Mouse (Mus musculus) cerebellum, adult 2 months (tissue): ENCODE measurements around the gene Galnt17. TPM values are rescaled to one million over a fixed set of nuclear protein-coding genes. Genes with fewer than 3 reads are reported as not detected.

Source experiments
- DNase-seq, 2 experiments: peaks; one replicate each; pipeline ENCODE4 v3.0.0; 2021
- H3K27ac ChIP-seq: fragments of 200-500 bp; 2 replicates; pipeline ENCODE4 v1.5.1; 2012; ENCODE audit warnings: low read length, control low read depth, inconsistent platforms; ENCODE audit not compliant: insufficient read depth
- H3K27me3 ChIP-seq: fragments of 200-500 bp; 2 replicates; pipeline ENCODE4 v1.6.1; 2012; ENCODE audit warnings: inconsistent platforms, mild to moderate bottlenecking, low read length, moderate library complexity; ENCODE audit not compliant: control insufficient read depth, insufficient read depth
- H3K4me1 ChIP-seq: fragments of 200-500 bp; 2 replicates; pipeline ENCODE4 v1.6.1; 2011; ENCODE audit warnings: low read length; ENCODE audit not compliant: control insufficient read depth, insufficient read depth
- H3K4me3 ChIP-seq: fragments of 200-500 bp; replicated peaks from 2 replicates; pipeline ENCODE3; 2011; ENCODE audit warnings: mild to moderate bottlenecking, low read depth, low read length, control low read depth; ENCODE audit not compliant: insufficient read depth
- CTCF ChIP-seq: fragments of 200-500 bp; IDR thresholded peaks from 2 replicates; pipeline ENCODE4 v1.5.1; 2011; ENCODE audit warnings: low read depth, mild to moderate bottlenecking, control low read depth, low read length, moderate library complexity, borderline replicate concordance; ENCODE audit not compliant: insufficient read depth
- POLR2A ChIP-seq: fragments of 200-500 bp; IDR thresholded peaks from 2 replicates; pipeline ENCODE4 v1.6.1; 2011; ENCODE audit warnings: low read length, control low read depth, borderline replicate concordance; ENCODE audit not compliant: insufficient read depth
- WGBS: fragments of 180-500 bp; shearing (Covaris S2); methylation state at CpG from one replicate; pipeline ENCODE4 v1.1.7; 2018; 5-methylcytosine and 5-hydroxymethylcytosine counted together
- polyA plus RNA-seq: library from polyadenylated mRNA; depleted of rRNA; stranded (reverse); fragments of >200 nt; gene quantifications from 2 replicates; pipeline ENCODE4 v1.2.3, GENCODE M21; 2012

Galnt17 gene
- polyA plus RNA-seq, 1 experiment, result 22.2 TPM

DNA sequence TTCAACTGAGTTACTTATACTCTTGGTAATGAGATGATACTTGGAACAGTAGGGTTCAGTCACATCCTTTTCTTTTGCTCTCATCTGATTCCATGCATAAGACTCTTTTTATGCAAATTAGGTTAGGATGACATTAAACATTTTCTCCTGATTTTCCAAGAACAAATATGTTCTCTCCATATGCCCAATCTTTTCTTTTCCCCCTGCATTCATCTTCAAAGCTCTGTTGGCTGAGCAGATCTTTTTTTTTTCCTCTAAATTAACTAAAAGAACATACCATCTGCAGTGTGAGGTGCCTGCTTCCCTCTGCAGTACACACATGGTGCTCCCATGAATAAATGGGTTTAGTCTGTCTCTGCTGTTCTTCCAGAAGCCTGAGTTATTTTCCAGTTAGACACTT lies 173.5 kb downstream of the Galnt17 start:
- H3K4me1 ChIP-seq, result no peaks in the 10 kb centered on the region

DNA sequence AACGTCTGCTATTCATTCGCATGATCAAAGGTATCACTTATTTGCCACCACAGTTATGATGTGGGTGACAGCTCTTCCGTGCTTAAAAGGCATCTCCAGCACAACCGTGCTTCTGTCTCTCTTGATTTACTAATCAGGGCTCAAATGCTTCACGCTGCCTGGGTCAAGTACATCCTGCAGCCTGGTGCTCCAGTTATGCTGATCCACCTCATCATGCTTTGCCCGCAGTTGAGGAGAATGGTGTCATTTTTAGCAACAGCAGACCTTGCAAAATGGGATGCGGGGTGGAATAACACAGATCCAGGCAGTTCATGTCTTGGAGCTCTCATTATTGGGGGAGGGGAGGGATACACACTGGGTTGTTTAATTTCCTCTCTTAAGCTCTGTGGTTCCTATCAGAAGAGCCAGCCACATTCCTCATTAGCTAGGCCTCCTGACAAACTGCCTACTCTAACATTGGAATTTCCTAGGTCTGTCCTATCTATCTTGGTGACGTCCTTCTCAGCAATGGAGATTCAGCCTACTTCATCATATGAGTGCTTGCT lies 187.9 kb downstream of the Galnt17 start:
- peak; percentile 23 to 33 for DNase-seq
- no peaks in the 10 kb centered on the region for H3K27me3 ChIP-seq
- H3K4me1 ChIP-seq, result peaks cover 9% of the 10 kb centered on the region; the same call in 1 of the 2 replicates
- 54% methylated on average over 8 of the region's 8 CpGs for WGBS
- no peak overlapping the region for H3K27ac ChIP-seq
- TF ChIP-seq POLR2A (no peak), CTCF (no peak)
- no peak overlapping the region for H3K4me3 ChIP-seq

More for the DNA sequence above, 173.5 kb downstream of the Galnt17 start:
- no peak overlapping the region for H3K27ac ChIP-seq
- TF ChIP-seq CTCF, result no peak
- no peak for TF ChIP-seq POLR2A
- DNase-seq, result no peak
- no peak overlapping the region for H3K4me3 ChIP-seq
- no peaks in the 10 kb centered on the region for H3K27me3 ChIP-seq

DNA sequence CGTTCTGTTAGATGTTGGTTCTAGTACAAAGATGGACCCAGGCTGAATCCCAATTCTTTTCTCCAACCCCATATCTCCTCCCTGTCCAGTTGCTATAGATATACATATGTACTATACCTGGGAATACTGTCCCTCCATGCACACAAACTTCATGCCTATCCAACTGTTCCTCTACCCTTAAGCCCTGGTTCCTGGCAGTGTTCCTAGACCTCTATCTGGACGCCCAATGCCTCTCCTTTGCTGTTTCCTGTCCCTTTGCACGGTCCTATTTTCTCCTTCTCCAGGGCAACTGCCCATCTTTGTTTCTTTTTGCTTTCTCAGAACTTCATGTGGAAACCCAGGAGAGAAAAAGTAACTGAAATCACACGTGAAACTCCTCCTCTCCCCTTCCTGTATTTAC lies 188.4 kb downstream of the Galnt17 start:
- peak; percentile 22 to 56 for DNase-seq
- peaks cover 9% of the 10 kb centered on the region; the same call in 1 of the 2 replicates for H3K4me1 ChIP-seq
- TF ChIP-seq CTCF, result no peak
- TF ChIP-seq POLR2A, result no peak
- no peak overlapping the region for H3K4me3 ChIP-seq
- WGBS, result 55% methylated on average over 4 of the region's 4 CpGs
- H3K27me3 ChIP-seq, result no peaks in the 10 kb centered on the region
- H3K27ac ChIP-seq, result no peak overlapping the region

DNA sequence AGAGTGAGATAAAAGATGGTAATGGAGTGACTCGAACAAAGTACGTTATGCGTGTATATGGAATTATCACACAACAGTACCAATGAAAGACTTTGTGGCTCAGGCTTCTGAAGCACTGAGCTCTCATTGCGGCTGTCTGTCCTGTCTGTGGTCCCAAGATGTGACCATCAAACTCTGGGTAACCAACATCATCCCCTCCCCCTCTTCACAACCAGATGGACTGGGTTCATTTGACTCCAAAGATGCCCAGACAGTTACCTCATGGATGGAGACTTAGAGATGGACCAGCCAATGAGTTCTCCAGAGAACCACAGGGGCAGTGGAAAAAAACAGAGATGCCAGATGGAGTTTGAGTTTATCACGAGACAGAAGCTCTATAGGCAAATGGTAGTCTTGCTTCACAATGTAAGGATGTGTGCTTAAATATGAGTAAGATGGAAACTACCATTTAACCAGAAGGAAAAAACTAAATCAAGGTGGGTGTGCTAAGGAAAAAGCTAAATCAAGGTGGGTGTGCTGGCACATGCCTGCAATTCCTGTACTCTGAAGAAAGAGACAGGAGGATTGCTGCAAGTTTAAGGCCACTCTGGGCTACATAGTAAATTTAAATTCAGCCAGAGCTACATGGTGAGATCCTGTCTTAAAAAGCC lies 190.8 kb downstream of the Galnt17 start:
- Histone ChIP-seq H3K27me3 (no peaks in the 10 kb centered on the region), H3K27ac (no peak overlapping the region), H3K4me3 (no peak overlapping the region), H3K4me1 (peaks cover 9% of the 10 kb centered on the region; the same call in 1 of the 2 replicates)
- TF ChIP-seq CTCF (no peak), POLR2A (no peak)
- 79% methylated on average over 5 of the region's 5 CpGs for WGBS
- DNase-seq, result peak; percentile 14 to 58

DNA sequence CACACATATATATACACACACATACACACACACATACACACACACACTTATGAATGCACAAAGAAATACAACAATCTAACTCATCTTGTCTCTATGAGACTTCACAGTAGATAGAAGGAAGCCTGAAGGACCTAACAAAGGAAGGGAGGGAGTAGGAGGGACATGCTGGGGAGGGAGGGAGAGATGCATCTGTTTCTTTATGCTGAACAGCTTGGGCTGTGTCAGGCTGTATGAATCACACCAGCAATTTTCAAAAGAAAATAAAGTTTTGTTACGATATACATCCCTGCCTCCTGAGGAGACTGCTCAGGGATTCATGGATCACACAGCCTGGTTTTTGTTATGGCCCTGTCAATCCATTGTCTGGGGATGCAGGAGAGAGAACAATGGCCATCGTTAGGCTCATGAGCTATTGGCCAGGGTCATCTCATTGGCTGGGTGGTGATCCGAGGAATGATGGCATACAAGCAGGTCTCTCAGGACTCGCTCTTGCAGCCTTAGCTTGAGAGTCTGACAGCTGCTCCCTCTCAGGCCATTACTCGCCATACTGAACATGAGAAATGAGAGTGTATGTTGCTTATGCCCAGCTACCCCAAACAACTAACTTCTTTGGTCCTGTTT lies 194.3 kb downstream of the Galnt17 start:
- DNase-seq, result no peak
- peaks cover 4% of the 10 kb centered on the region; the same call in 1 of the 2 replicates for H3K4me1 ChIP-seq
- no peak overlapping the region for H3K27ac ChIP-seq
- no peaks in the 10 kb centered on the region for H3K27me3 ChIP-seq
- TF ChIP-seq POLR2A, result no peak
- no peak for TF ChIP-seq CTCF
- WGBS, result 57% methylated on average over 5 of the region's 5 CpGs
- no peak overlapping the region for H3K4me3 ChIP-seq

DNA sequence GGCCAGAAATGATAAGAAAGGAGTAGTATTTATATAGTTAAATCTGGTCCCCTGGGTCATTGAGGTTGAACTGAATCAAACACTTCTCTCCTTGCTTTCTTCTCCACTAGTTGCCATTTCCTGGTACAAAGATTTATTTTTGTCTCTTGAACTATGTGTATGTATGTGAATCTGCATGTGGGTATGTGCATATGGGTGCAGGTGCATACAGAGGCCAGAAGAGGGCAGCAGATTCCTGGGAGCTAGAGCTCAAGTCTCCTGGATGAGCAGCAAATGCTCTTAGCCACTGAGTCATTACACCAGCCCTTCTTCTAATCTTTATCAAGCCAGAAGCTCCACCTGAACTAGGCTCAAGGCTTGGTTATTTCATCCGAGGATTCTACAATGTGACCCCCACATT lies 201.1 kb downstream of the Galnt17 start:
- WGBS, result 98% methylated on average over 1 of the region's 1 CpGs
- H3K27me3 ChIP-seq, result no peaks in the 10 kb centered on the region
- DNase-seq, result no peak
- no peak overlapping the region for H3K27ac ChIP-seq
- TF ChIP-seq CTCF, result no peak
- no peak for TF ChIP-seq POLR2A
- H3K4me1 ChIP-seq, result no peaks in the 10 kb centered on the region
- H3K4me3 ChIP-seq, result no peak overlapping the region

DNA sequence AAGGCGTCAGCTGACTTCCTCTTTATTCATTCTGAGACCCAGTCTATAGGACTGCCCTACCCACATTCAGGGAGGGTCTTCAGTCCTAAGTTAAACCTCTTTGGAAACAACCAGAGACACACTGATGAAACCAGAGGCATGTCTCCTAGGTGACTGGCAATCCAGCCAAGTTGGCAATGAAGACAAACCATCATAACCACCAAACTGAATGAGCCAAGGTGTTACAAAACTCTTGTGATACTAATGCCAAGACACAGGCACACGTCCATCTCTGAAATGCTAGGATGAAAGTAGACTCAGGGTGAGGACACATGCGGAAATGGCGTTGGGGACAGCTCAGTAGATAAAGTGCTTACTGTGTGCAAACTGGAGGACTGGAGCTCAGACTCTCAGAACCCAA lies 211.5 kb downstream of the Galnt17 start:
- TF ChIP-seq POLR2A (no peak), CTCF (no peak)
- Histone ChIP-seq H3K4me3 (no peak overlapping the region), H3K27ac (no peak overlapping the region), H3K4me1 (no peaks in the 10 kb centered on the region), H3K27me3 (no peaks in the 10 kb centered on the region)
- 73% methylated on average over 4 of the region's 4 CpGs for WGBS
- DNase-seq, result no peak

DNA sequence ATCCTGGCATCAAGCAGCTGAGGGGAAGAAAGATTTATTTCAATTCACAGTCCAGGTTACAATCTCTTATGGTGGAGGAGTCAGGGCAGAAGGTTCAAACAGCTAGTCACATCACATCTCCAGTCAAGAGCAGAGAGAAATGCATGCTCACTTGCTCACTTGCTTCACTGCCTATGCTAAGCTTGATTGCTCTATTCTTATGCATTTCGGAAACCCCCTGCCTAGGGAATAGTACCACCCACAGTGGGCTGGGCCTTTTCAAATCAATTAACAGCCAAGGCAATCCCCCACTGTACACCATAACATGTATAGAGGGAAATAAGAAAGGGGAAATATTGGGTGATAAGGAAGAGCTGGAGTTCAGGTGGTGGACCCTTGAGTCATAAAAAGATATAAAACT lies 212.7 kb downstream of the Galnt17 start:
- no peaks in the 10 kb centered on the region for H3K4me1 ChIP-seq
- WGBS, result 98% methylated on average over 1 of the region's 1 CpGs
- no peak overlapping the region for H3K27ac ChIP-seq
- no peak for DNase-seq
- TF ChIP-seq CTCF, result no peak
- H3K4me3 ChIP-seq, result no peak overlapping the region
- no peaks in the 10 kb centered on the region for H3K27me3 ChIP-seq
